Mouse (Mus musculus) ES-E14 (cell line): Measurements from ENCODE around the gene Atp2b4.

Source experiments
- CHD2 ChIP-seq: IDR thresholded peaks from 2 replicates; pipeline ENCODE4 v1.6.1; 2014; ENCODE audit warnings: mild to moderate bottlenecking, low read depth, low read length, inconsistent platforms
- HCFC1 ChIP-seq: IDR thresholded peaks from 2 replicates; pipeline ENCODE4 v1.6.1; 2012; ENCODE audit warnings: low read length, inconsistent platforms, borderline replicate concordance; ENCODE audit not compliant: insufficient read depth
- MAFK ChIP-seq: IDR thresholded peaks from 2 replicates; pipeline ENCODE4 v1.6.1; 2014; ENCODE audit warnings: mild to moderate bottlenecking, low read depth, low read length, inconsistent platforms; ENCODE audit not compliant: insufficient read depth
- ZC3H11A ChIP-seq: IDR thresholded peaks from 2 replicates; pipeline ENCODE4 v1.6.1; 2012; ENCODE audit warnings: low read depth, mild to moderate bottlenecking, inconsistent platforms, low read length, borderline replicate concordance
- ZNF384 ChIP-seq: IDR thresholded peaks from 2 replicates; pipeline ENCODE4 v1.6.1; 2012; ENCODE audit warnings: low read depth, low read length, inconsistent platforms

- no peak for TF ChIP-seq HCFC1
- no peak for TF ChIP-seq ZC3H11A
- TF ChIP-seq MAFK: no peak
- no peak for TF ChIP-seq ZNF384
- TF ChIP-seq CHD2: no peak
Observed at GRCm38 (mm10) chr1:133766901-133767529, 33.8 kb downstream of the Atp2b4 start.
